Mouse (Mus musculus) lung, embryonic 16.5 days (tissue): ENCODE results near the gene Idi1. TPM values are rescaled to one million over a fixed set of nuclear protein-coding genes. Genes with fewer than 3 reads are reported as not detected.

Experiments used
- ATAC-seq: fragments of 200-750 bp; cut with Nextera tagmentation; 2 replicates; pipeline ENCODE4 v1.8.0; 2017; ENCODE audit warnings: low read depth, mild to moderate bottlenecking, moderate library complexity
- H3K27ac ChIP-seq: fragments of 300-500 bp; sonication (generic); 2 replicates; pipeline ENCODE4 v1.5.1; 2014; ENCODE audit warnings: mild to moderate bottlenecking, control low read depth, low read length
- H3K27me3 ChIP-seq: fragments of 300-500 bp; sonication (generic); 2 replicates; pipeline ENCODE4 v1.6.1; 2014; ENCODE audit warnings: low read depth, low read length, mixed read lengths; ENCODE audit not compliant: control insufficient read depth, insufficient read depth
- H3K36me3 ChIP-seq: fragments of 300-500 bp; sonication (generic); 2 replicates; pipeline ENCODE4 v1.6.1; 2014; ENCODE audit warnings: low read length; ENCODE audit not compliant: control insufficient read depth, insufficient read depth
- H3K4me1 ChIP-seq: fragments of 300-500 bp; sonication (generic); replicated peaks from 2 replicates; pipeline ENCODE4 v1.6.1; 2014; ENCODE audit warnings: low read length, mixed read lengths; ENCODE audit not compliant: control insufficient read depth, insufficient read depth
- H3K4me2 ChIP-seq: fragments of 300-500 bp; sonication (generic); 2 replicates; pipeline ENCODE4 v1.6.1; 2014; ENCODE audit warnings: low read depth, low read length, control low read depth
- H3K4me3 ChIP-seq: fragments of 300-500 bp; sonication (generic); 2 replicates; pipeline ENCODE4 v1.5.1; 2014; ENCODE audit warnings: mild to moderate bottlenecking, low read length, control low read depth
- H3K9ac ChIP-seq: fragments of 300-500 bp; sonication (generic); 2 replicates; pipeline ENCODE4 v1.6.1; 2014; ENCODE audit warnings: low read length, control low read depth
- H3K9me3 ChIP-seq: fragments of 300-500 bp; sonication (generic); 2 replicates; pipeline ENCODE4 v1.6.1; 2016; ENCODE audit warnings: low read length; ENCODE audit not compliant: control insufficient read depth
- WGBS: fragments of 180-500 bp; shearing (Covaris S2); extraction: QIAGEN DNeasy Blood & Tissue Kit; methylation state at CpG from one replicate; pipeline ENCODE4 v1.1.7; 2014; 5-methylcytosine and 5-hydroxymethylcytosine counted together
- polyA plus RNA-seq: library from polyadenylated mRNA; unstranded; fragments of >200 nt; fragmentation: Nextera tagmentation; extraction: Ambion mirVana; gene quantifications from 2 replicates; pipeline ENCODE4 v1.2.1, GENCODE M21; 2015

Gene Idi1
- polyA plus RNA-seq, 1 experiment from 2014 or later = 59.9 TPM

DNA sequence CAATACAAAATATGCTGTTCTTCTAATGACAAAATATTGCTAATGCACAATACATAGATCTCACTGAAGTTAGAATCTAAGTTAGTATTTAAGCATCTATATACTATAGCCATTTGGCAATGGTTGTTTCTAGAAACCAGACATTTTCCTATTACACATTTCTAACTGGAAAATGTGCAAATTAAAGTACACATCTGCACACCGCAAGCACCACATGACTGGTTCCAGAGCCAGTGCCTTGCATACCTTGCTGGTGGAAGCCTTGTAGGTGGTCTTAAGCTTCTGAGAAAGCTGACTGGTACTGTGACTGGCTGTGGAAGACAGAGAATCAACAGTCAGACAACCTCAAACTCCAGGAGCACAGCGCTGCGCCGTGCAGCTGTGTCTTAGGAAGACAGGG is 31.9 kb upstream of the Idi1 start:
- H3K4me3 ChIP-seq = no peak overlapping the region
- H3K27ac ChIP-seq = no peak overlapping the region
- 96% methylated on average over 4 of the region's 4 CpGs for WGBS
- H3K9me3 ChIP-seq = no peaks in the 10 kb centered on the region
- no peaks in the 10 kb centered on the region for H3K27me3 ChIP-seq
- H3K4me1 ChIP-seq = no peaks in the 10 kb centered on the region
- no peak overlapping the region for H3K4me2 ChIP-seq
- ATAC-seq = no peak
- no peak overlapping the region for H3K9ac ChIP-seq
- H3K36me3 ChIP-seq = peaks cover 25% of the 10 kb centered on the region

- no peaks in the 10 kb centered on the region for H3K4me1 ChIP-seq
- no peak overlapping the region for H3K27ac ChIP-seq
- ATAC-seq = no peak
- no peak overlapping the region for H3K9ac ChIP-seq
- WGBS = 85% methylated on average over 2 of the region's 2 CpGs
- H3K9me3 ChIP-seq = no peaks in the 10 kb centered on the region
- H3K4me3 ChIP-seq = no peak overlapping the region
- H3K4me2 ChIP-seq = no peak overlapping the region
- no peaks in the 10 kb centered on the region for H3K27me3 ChIP-seq
- peaks cover 19% of the 10 kb centered on the region for H3K36me3 ChIP-seq
These were observed 30.5 kb upstream of the Idi1 start for GRCm38 (mm10) chr13:8854769-8855168.

GRCm38 (mm10) chr13:8858453-8858852 is 26.8 kb upstream of the Idi1 start:
- Histone ChIP-seq H3K4me1 (no peaks in the 10 kb centered on the region), H3K4me3 (no peak overlapping the region), H3K27me3 (no peaks in the 10 kb centered on the region), H3K36me3 (peaks cover 18% of the 10 kb centered on the region), H3K9ac (no peak overlapping the region), H3K9me3 (no peaks in the 10 kb centered on the region), H3K27ac (no peak overlapping the region), H3K4me2 (no peak overlapping the region)
- ATAC-seq = no peak
- WGBS = 73% methylated on average over 6 of the region's 6 CpGs

- no peak overlapping the region for H3K9ac ChIP-seq
- peaks cover 10% of the 10 kb centered on the region for H3K36me3 ChIP-seq
- H3K4me2 ChIP-seq = no peak overlapping the region
- WGBS = 91% methylated on average over 9 of the region's 9 CpGs
- H3K27ac ChIP-seq = no peak overlapping the region
- no peaks in the 10 kb centered on the region for H3K9me3 ChIP-seq
- no peaks in the 10 kb centered on the region for H3K4me1 ChIP-seq
- no peak overlapping the region for H3K4me3 ChIP-seq
- ATAC-seq = no peak
- H3K27me3 ChIP-seq = no peaks in the 10 kb centered on the region
These were observed 24.4 kb upstream of the Idi1 start for GRCm38 (mm10) chr13:8860861-8861260.

- WGBS = 86% methylated on average over 3 of the region's 3 CpGs
These were observed 20.3 kb upstream of the Idi1 start for GRCm38 (mm10) chr13:8864990-8865389.

GRCm38 (mm10) chr13:8866612-8867011 is 18.7 kb upstream of the Idi1 start:
- 73% methylated on average over 7 of the region's 7 CpGs for WGBS
- Histone ChIP-seq H3K9ac (no peak overlapping the region), H3K27me3 (no peaks in the 10 kb centered on the region), H3K4me3 (no peak overlapping the region), H3K4me1 (peaks cover 8% of the 10 kb centered on the region), H3K9me3 (no peaks in the 10 kb centered on the region), H3K27ac (peak overlapping the region; percentile 5; the same call in 1 of the 2 replicates), H3K36me3 (0 out of 2 replicates have a peak, but pooled peaks cover 3% of the 10 kb centered on the region), H3K4me2 (no peak overlapping the region)
- ATAC-seq = no peak

More at GRCm38 (mm10) chr13:8864990-8865389, 20.3 kb upstream of the Idi1 start:
- peaks cover 7% of the 10 kb centered on the region for H3K4me1 ChIP-seq
- peaks cover 7% of the 10 kb centered on the region for H3K36me3 ChIP-seq
- H3K27me3 ChIP-seq = no peaks in the 10 kb centered on the region
- no peak overlapping the region for H3K27ac ChIP-seq
- H3K4me2 ChIP-seq = no peak overlapping the region
- H3K9ac ChIP-seq = no peak overlapping the region
- no peak for ATAC-seq
- H3K4me3 ChIP-seq = no peak overlapping the region
- no peaks in the 10 kb centered on the region for H3K9me3 ChIP-seq

GRCm38 (mm10) chr13:8869578-8870157 is 15.6 kb upstream of the Idi1 start:
- peak overlapping the region; percentile 76 for H3K4me3 ChIP-seq
- peak overlapping the region; percentile 84 for H3K9ac ChIP-seq
- WGBS = 50% methylated on average over 5 of the region's 5 CpGs
- ATAC-seq = no peak
- peak overlapping the region; percentile 97; the same call in 1 of the 2 replicates for H3K27ac ChIP-seq
- H3K4me1 ChIP-seq = peaks cover 8% of the 10 kb centered on the region
- 0 out of 2 replicates have a peak, but pooled peaks cover 3% of the 10 kb centered on the region for H3K36me3 ChIP-seq
- H3K27me3 ChIP-seq = no peaks in the 10 kb centered on the region
- H3K4me2 ChIP-seq = peak overlapping the region; percentile 71
- no peaks in the 10 kb centered on the region for H3K9me3 ChIP-seq

DNA sequence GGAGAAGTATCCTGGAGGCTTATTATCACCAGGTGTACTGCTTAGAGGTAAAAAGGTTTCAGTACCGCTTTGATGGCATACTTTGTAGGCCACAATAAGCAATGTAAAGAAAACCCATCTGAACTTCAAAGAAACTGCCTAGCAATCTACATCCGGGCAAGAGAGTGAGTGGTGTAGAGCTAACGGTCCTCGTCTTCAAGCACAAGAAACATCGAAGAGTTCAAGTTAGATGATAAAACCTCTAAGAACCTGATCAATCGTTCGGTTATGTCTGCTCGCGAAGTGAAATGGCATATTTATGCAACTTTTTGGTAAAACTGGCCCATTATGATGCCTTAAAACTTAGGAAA is 15.2 kb upstream of the Idi1 start:
- Histone ChIP-seq H3K27me3 (no peaks in the 10 kb centered on the region), H3K4me3 (peak overlapping the region; percentile 76), H3K36me3 (0 out of 2 replicates have a peak, but pooled peaks cover 3% of the 10 kb centered on the region), H3K4me2 (peak overlapping the region; percentile 71), H3K9ac (peak overlapping the region; percentile 84), H3K4me1 (peaks cover 8% of the 10 kb centered on the region), H3K27ac (peak overlapping the region; percentile 97), H3K9me3 (no peaks in the 10 kb centered on the region)
- no peak for ATAC-seq
- 3% methylated on average over 9 of the region's 9 CpGs for WGBS

- ATAC-seq = peak; percentile 95
These were observed 14.6 kb upstream of the Idi1 start for GRCm38 (mm10) chr13:8870510-8871313.

More at GRCm38 (mm10) chr13:8870510-8871313, 14.6 kb upstream of the Idi1 start:
- Histone ChIP-seq H3K27ac (peak overlapping the region; percentile 97), H3K4me2 (peak overlapping the region; percentile 71), H3K4me3 (peak overlapping the region; percentile 76), H3K27me3 (no peaks in the 10 kb centered on the region), H3K4me1 (peaks cover 8% of the 10 kb centered on the region), H3K36me3 (0 out of 2 replicates have a peak, but pooled peaks cover 3% of the 10 kb centered on the region), H3K9me3 (no peaks in the 10 kb centered on the region), H3K9ac (peak overlapping the region; percentile 84)
- WGBS = under 1% methylated on average over 57 of the region's 57 CpGs
